Mouse (Mus musculus): ENCODE data around the gene Fbxo17. TPM values are rescaled to one million over a fixed set of nuclear protein-coding genes. Genes with fewer than 3 reads are reported as not detected.
"Not testable (repeated sequence)": the region's sequence is repeated elsewhere in the genome, so short reads cannot be mapped to it uniquely, and the experiment has no call there.

Gene Fbxo17
- 5.6 and 6.1 TPM in 2 replicates for polyA plus RNA-seq (2015; fragmentation: Nextera tagmentation; extraction: Ambion mirVana)

DNA sequence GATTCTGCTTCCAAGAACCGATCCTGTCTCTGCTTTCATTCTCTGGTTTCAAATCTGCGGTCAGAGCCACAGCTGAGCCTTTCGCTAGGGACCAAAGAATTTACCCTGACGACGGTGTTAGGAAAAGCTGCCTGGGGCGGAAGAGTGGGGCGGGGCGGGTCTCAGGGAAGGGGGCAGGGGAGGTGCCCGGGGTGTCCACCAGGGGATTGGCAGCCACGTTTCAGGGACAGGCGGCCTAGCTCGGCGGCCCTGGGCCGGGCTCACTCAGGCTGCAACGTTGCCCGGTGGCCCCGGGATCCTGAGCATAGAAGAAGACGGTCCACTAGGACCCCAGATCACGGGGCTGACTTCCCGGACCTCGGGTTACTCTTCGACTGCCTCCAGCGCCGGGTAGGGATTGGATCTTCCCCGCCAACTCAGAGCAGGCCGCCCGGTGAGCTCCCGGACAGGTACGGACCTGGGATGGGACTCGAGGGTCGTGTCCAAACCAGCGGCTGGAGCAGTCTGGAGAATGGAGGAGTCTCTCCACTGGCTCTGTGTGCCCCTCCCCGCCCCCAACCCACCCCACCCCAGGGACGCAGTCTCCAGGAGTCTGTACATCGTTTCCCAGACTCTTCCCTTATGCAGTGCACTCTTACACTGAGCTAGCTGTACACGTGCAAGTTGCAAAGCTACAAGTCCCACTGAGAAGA is at the start of gene Fbxo17:
TSS of gene Fbxo17 (plus strand) at position 215 of the 692 bp plus-strand sequence.
- TF ChIP-seq EP300 (optimal IDR thresholded peaks at IDR 0.05), result no peak
- peak; percentile 44 for TF ChIP-seq CTCF (IDR thresholded peaks at IDR 0.05; ENCODE audit: low read depth)
- ATAC-seq (ENCODE audit: low FRiP score, low TSS enrichment) (peak; percentile 74), DNase-seq (ENCODE audit: low spot score) (peak; percentile 76)
- peak within 1 kb of the TSS; percentile 70 for H3K9ac ChIP-seq (ENCODE audit: low read length)
- H3K4me1 ChIP-seq (replicated peaks; ENCODE audit: control insufficient read depth, insufficient read depth), result no peaks in the 10 kb centered on the region
- 2% methylated on average over 35 of the region's 36 CpGs for WGBS
- H3K36me3 ChIP-seq (ENCODE audit: control insufficient read depth, insufficient read depth, low read length), result no peaks in the 10 kb centered on the region
- H3K27me3 ChIP-seq (ENCODE audit: control insufficient read depth, insufficient read depth, low read length), result no peaks in the 10 kb centered on the region
- no peaks in the 10 kb centered on the region for H3K9me3 ChIP-seq (ENCODE audit: control insufficient read depth, low read length)
- peak within 1 kb of the TSS; percentile 70 for H3K27ac ChIP-seq (replicated peaks)
- peak within 1 kb of the TSS; percentile 46 for H3K4me3 ChIP-seq (ENCODE audit: low read depth, low read length)
- peak within 1 kb of the TSS; percentile 78 for H3K4me2 ChIP-seq (replicated peaks; ENCODE audit: low read depth)

DNA sequence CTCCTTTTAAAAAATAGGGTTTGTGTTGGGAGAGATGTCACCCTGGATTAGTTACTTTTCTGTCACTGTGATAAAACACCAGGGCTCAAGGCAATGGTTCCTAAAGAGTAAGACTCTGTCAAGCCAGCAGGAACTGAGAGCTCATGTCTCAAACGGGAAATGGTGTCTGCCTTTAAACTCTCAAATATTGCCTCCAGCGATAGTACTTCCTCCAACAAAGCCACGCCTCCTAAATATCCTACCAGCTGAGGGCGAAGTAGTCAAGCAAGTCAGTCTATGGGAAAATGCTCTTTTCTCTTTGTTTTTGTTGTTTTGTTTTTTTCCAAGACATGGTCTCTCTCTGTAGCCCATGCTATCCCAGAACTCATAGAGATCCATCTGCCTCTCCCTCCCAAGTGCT is 45.4 kb upstream of the Fbxo17 start:
- H3K4me1 ChIP-seq (replicated peaks; ENCODE audit: control insufficient read depth, insufficient read depth), result no peaks in the 10 kb centered on the region
- H3K9ac ChIP-seq (ENCODE audit: low read length), result no peak overlapping the region
- WGBS, result 28% methylated on average over 4 of the region's 4 CpGs
- DNase-seq (ENCODE audit: low spot score) (no peak), ATAC-seq (ENCODE audit: low FRiP score, low TSS enrichment) (no peak)
- H3K4me3 ChIP-seq (ENCODE audit: low read depth, low read length), result no peak overlapping the region
- TF ChIP-seq CTCF (IDR thresholded peaks at IDR 0.05; ENCODE audit: low read depth), result peak; percentile 40
- no peak for TF ChIP-seq EP300 (optimal IDR thresholded peaks at IDR 0.05)
- no peak overlapping the region for H3K27ac ChIP-seq (replicated peaks)
- no peaks in the 10 kb centered on the region for H3K9me3 ChIP-seq (ENCODE audit: control insufficient read depth, low read length)
- H3K36me3 ChIP-seq (ENCODE audit: control insufficient read depth, insufficient read depth, low read length), result no peaks in the 10 kb centered on the region
- no peak overlapping the region for H3K4me2 ChIP-seq (replicated peaks; ENCODE audit: low read depth)
- H3K27me3 ChIP-seq (ENCODE audit: control insufficient read depth, insufficient read depth, low read length), result no peaks in the 10 kb centered on the region

DNA sequence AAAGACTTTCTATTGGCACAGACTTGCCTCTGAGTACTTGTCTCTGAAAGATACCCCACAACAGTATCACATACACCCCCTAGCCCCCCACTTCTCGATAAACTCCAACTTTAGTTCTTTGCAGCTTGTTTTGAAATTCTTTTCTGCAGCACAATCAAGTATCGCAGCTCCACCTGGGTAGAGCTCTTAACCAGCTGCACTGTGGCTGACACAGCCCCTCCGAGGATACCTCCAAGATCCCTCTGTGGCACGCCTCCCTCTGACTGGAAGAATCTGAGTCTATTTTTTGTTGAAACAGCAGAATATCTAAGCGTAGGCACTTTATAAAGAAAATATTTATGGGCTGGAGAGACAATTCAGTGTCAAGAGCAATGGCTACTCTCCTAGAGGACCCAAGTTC is 44.3 kb upstream of the Fbxo17 start:
- H3K4me3 ChIP-seq (ENCODE audit: low read depth, low read length), result no peak overlapping the region
- no peak overlapping the region for H3K9ac ChIP-seq (ENCODE audit: low read length)
- no peaks in the 10 kb centered on the region for H3K4me1 ChIP-seq (replicated peaks; ENCODE audit: control insufficient read depth, insufficient read depth)
- no peak for TF ChIP-seq EP300 (optimal IDR thresholded peaks at IDR 0.05)
- TF ChIP-seq CTCF (IDR thresholded peaks at IDR 0.05; ENCODE audit: low read depth), result no peak
- H3K36me3 ChIP-seq (ENCODE audit: control insufficient read depth, insufficient read depth, low read length), result no peaks in the 10 kb centered on the region
- H3K9me3 ChIP-seq (ENCODE audit: control insufficient read depth, low read length), result no peaks in the 10 kb centered on the region
- H3K27me3 ChIP-seq (ENCODE audit: control insufficient read depth, insufficient read depth, low read length), result no peaks in the 10 kb centered on the region
- H3K4me2 ChIP-seq (replicated peaks; ENCODE audit: low read depth), result no peak overlapping the region
- 89% methylated on average over 5 of the region's 5 CpGs for WGBS
- ATAC-seq (ENCODE audit: low FRiP score, low TSS enrichment), result no peak
- DNase-seq (ENCODE audit: low spot score), result no peak
- no peak overlapping the region for H3K27ac ChIP-seq (replicated peaks)

DNA sequence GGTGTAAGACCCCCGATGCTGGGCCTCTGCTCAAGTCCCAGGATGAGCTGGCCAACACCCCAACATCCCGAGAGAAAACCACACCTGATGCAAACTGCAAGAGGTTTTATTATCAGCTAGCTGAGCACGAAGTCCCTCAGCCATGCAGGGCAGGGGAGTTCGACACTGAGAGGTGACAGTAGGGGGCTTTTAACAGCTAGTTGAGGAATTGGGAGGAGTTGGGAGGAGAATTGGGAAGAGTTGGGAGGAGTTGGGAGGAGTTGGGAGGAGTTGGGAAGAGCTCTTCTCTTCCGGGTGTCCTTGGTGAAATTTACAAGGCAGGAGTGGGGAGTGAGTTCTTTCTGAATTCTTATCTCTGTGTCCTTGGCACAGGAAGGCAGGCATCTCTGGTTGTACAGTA is 43.8 kb upstream of the Fbxo17 start:
- H3K27me3 ChIP-seq (ENCODE audit: control insufficient read depth, insufficient read depth, low read length); ATAC-seq (ENCODE audit: low FRiP score, low TSS enrichment); H3K27ac ChIP-seq (replicated peaks); H3K4me2 ChIP-seq (replicated peaks; ENCODE audit: low read depth); H3K36me3 ChIP-seq (ENCODE audit: control insufficient read depth, insufficient read depth, low read length); H3K4me1 ChIP-seq (replicated peaks; ENCODE audit: control insufficient read depth, insufficient read depth); H3K9ac ChIP-seq (ENCODE audit: low read length); DNase-seq (ENCODE audit: low spot score); H3K4me3 ChIP-seq (ENCODE audit: low read depth, low read length); H3K9me3 ChIP-seq (ENCODE audit: control insufficient read depth, low read length): not testable (repeated sequence)
- WGBS, result 72% methylated on average over 5 of the region's 5 CpGs

DNA sequence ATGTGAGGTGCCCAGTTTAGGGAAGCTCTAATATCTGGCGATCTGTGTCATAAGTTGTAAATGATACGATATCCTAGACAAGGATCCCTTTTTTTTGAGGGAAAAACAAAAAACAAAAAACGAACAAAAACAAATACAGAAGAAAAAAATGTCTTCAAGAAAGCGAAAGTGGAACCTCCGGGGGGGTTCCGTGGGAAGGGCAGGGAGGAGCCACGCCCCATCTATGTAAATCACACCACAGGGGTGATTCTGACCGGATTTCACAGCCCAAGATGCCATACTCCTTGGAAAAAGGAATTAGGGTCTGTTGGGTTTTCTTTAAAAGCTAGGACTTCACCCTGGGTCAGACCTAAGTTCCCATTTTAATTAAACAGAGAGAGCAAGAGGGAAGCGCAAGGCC is 41.6 kb upstream of the Fbxo17 start:
- ATAC-seq (ENCODE audit: low FRiP score, low TSS enrichment) (no peak), DNase-seq (ENCODE audit: low spot score) (no peak)
- whole genome bisulfite sequencing, result 71% methylated on average over 9 of the region's 9 CpGs
- H3K27ac ChIP-seq (replicated peaks), result no peak overlapping the region
- no peaks in the 10 kb centered on the region for H3K4me1 ChIP-seq (replicated peaks; ENCODE audit: control insufficient read depth, insufficient read depth)
- H3K36me3 ChIP-seq (ENCODE audit: control insufficient read depth, insufficient read depth, low read length), result no peaks in the 10 kb centered on the region
- no peak overlapping the region for H3K4me3 ChIP-seq (ENCODE audit: low read depth, low read length)
- no peak for TF ChIP-seq CTCF (IDR thresholded peaks at IDR 0.05; ENCODE audit: low read depth)
- no peak for TF ChIP-seq EP300 (optimal IDR thresholded peaks at IDR 0.05)
- no peaks in the 10 kb centered on the region for H3K9me3 ChIP-seq (ENCODE audit: control insufficient read depth, low read length)
- H3K4me2 ChIP-seq (replicated peaks; ENCODE audit: low read depth), result no peak overlapping the region
- H3K9ac ChIP-seq (ENCODE audit: low read length), result no peak overlapping the region
- H3K27me3 ChIP-seq (ENCODE audit: control insufficient read depth, insufficient read depth, low read length), result no peaks in the 10 kb centered on the region

DNA sequence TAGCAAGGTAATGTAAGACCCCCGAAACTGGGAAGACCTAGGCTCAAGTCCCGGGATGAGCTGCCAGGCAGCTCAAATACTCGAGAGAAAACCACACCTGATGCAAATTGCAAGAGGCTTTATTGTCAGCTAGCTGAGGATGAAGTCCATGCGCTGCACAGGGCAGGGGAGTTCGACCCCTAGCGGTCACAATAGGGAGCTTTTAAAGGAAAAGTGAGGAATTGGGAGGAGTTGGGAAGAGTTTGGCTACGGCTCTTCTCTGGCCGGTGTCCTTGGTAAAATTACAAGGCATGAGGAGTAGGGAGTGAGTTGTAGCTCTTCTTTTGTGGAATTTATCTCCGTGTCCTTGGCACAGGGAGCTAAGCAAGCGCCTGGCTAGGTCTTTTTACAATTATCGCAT is 40.9 kb upstream of the Fbxo17 start:
- ATAC-seq (ENCODE audit: low FRiP score, low TSS enrichment), result no peak
- Histone ChIP-seq H3K9me3 (ENCODE audit: control insufficient read depth, low read length) (no peaks in the 10 kb centered on the region), H3K4me1 (replicated peaks; ENCODE audit: control insufficient read depth, insufficient read depth) (no peaks in the 10 kb centered on the region), H3K4me2 (replicated peaks; ENCODE audit: low read depth) (no peak overlapping the region), H3K27ac (replicated peaks) (no peak overlapping the region), H3K9ac (ENCODE audit: low read length) (no peak overlapping the region), H3K4me3 (ENCODE audit: low read depth, low read length) (no peak overlapping the region), H3K36me3 (ENCODE audit: control insufficient read depth, insufficient read depth, low read length) (no peaks in the 10 kb centered on the region), H3K27me3 (ENCODE audit: control insufficient read depth, insufficient read depth, low read length) (no peaks in the 10 kb centered on the region)
- no peak for DNase-seq (ENCODE audit: low spot score)
- TF ChIP-seq CTCF (IDR thresholded peaks at IDR 0.05; ENCODE audit: low read depth) (peak; percentile 66), EP300 (optimal IDR thresholded peaks at IDR 0.05) (no peak)
- WGBS, result 44% methylated on average over 11 of the region's 11 CpGs

Data from stomach, postnatal 0 days (tissue).